Mouse (Mus musculus): ENCODE measurements around the gene Cdc42se1. TPM values are rescaled to one million over a fixed set of nuclear protein-coding genes. Genes with fewer than 3 reads are reported as not detected.

The Cdc42se1 gene
- polyA plus RNA-seq (2015; fragmentation: Nextera tagmentation; extraction: Ambion mirVana) = 92.3 and 96.3 TPM in 2 replicates

GRCm38 (mm10) chr3:95228148-95228893 lies at the start of gene Cdc42se1:
TSS of gene Cdc42se1 (plus strand) at chr3:95228732.
- H3K4me1 ChIP-seq = peaks cover 57% of the 10 kb centered on the region
- H3K27me3 ChIP-seq = no peaks in the 10 kb centered on the region
- peaks cover 43% of the 10 kb centered on the region for H3K36me3 ChIP-seq (ENCODE audit: poor library complexity, severe bottlenecking)
- no peaks in the 10 kb centered on the region for H3K9me3 ChIP-seq (replicated peaks)
- H3K4me3 ChIP-seq = peak within 1 kb of the TSS; percentile 90
- peak within 1 kb of the TSS; percentile 96 for H3K27ac ChIP-seq
- ATAC-seq = peak; percentile 92
- under 1% methylated on average over 64 of the region's 64 CpGs for WGBS
- H3K4me2 ChIP-seq = peak within 1 kb of the TSS; percentile 94
- peak within 1 kb of the TSS; percentile 97 for H3K9ac ChIP-seq

DNA sequence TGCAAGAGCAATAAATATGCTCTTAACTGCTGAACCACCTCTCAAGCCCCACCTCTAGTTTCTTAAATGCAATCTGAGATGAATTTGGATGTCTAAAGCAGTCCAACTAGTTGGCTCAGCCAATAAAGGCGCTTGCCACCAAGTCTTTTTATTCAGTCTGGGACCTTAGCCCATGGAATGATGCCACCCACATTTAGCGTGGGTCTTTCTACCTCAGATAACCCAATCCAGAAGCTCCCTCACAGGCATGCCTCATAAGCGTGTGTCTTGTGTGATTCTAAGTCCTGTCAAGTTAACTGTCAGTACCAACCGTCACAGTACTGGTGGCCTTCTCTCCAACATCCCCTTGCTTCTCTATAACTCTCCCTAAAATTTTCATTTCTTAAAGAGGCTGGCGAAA lies 49.6 kb upstream of the Cdc42se1 start:
- Histone ChIP-seq H3K27me3 (peaks cover 5% of the 10 kb centered on the region), H3K27ac (no peak overlapping the region), H3K4me1 (peaks cover 2% of the 10 kb centered on the region; the same call in 1 of the 2 replicates), H3K9ac (no peak overlapping the region), H3K4me3 (no peak overlapping the region), H3K36me3 (ENCODE audit: poor library complexity, severe bottlenecking) (peaks cover 9% of the 10 kb centered on the region), H3K4me2 (no peak overlapping the region), H3K9me3 (replicated peaks) (no peaks in the 10 kb centered on the region)
- no peak for ATAC-seq
- 85% methylated on average over 5 of the region's 5 CpGs for WGBS

GRCm38 (mm10) chr3:95179890-95180289 lies 48.6 kb upstream of the Cdc42se1 start:
- H3K9me3 ChIP-seq (replicated peaks) = no peaks in the 10 kb centered on the region
- H3K4me1 ChIP-seq = no peaks in the 10 kb centered on the region
- 75% methylated on average over 3 of the region's 3 CpGs for WGBS
- no peak for ATAC-seq
- H3K27ac ChIP-seq = no peak overlapping the region
- 0 out of 2 replicates have a peak, but pooled peaks cover 3% of the 10 kb centered on the region for H3K27me3 ChIP-seq
- no peak overlapping the region for H3K4me3 ChIP-seq
- H3K4me2 ChIP-seq = no peak overlapping the region
- peaks cover 18% of the 10 kb centered on the region for H3K36me3 ChIP-seq (ENCODE audit: poor library complexity, severe bottlenecking)
- no peak overlapping the region for H3K9ac ChIP-seq

DNA sequence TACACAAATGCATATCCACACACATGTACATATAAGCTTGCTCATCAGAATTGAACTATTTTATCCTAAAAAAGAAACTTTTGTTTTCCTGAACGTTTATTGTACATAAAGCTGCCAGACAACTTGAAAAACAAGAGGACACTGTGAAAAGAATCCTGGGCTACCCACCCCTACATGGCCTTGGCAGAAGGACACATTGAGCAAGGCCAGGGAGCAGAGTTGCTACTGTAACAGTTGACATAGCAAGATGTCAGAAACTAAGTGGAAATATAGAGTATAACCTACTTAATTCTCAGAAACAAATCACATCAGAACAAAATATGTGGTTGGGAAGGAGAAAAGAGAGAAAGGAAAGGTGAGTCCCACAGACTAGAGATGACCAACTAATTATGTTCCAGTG lies 46.7 kb upstream of the Cdc42se1 start:
- ATAC-seq = no peak

DNA sequence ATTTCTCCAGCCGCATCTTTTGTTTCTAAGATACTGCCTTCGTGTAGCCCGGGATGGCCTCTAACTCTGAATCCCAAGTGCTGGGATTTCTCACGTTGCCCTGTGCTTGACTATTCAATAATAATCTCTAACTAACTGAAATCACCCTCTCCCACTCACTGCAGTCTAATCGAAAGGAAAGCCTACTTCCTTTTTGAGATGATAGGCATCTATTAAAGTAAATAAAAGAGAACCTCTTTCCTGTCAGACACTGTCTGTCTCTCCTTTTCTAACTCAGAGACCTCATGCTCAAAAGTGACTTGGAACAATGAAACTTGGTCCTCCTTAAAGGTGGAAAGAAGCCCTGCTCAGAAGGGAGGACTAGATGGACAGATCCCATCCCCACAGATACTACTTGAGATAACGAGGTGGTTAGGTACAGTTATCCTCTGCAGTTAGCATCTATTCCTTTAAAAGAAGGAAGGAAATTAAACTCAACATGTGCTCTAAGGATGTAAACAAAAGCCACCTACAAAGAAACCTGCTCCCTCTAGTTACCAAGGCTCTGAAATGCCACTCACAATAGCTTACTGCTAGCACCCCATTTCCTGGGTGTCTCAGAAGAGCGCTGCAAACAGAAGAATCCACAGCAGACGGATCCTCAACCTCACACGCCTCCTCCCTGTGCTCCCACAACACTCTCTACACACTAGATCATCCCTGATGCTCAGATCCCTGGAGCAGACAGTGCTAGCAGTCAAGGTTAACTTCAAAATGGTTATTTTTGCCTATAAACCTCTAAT lies 43.5 kb upstream of the Cdc42se1 start:
- 87% methylated on average over 9 of the region's 9 CpGs for whole genome bisulfite sequencing
- no peak overlapping the region for H3K4me2 ChIP-seq
- no peak overlapping the region for H3K27ac ChIP-seq
- H3K9ac ChIP-seq = no peak overlapping the region
- no peak for ATAC-seq
- H3K36me3 ChIP-seq (ENCODE audit: poor library complexity, severe bottlenecking) = peaks cover 65% of the 10 kb centered on the region
- H3K9me3 ChIP-seq (replicated peaks) = no peaks in the 10 kb centered on the region
- no peaks in the 10 kb centered on the region for H3K27me3 ChIP-seq
- no peaks in the 10 kb centered on the region for H3K4me1 ChIP-seq
- H3K4me3 ChIP-seq = no peak overlapping the region

More for the DNA sequence above, 46.7 kb upstream of the Cdc42se1 start:
- 59% methylated on average over 1 of the region's 1 CpGs for WGBS
- Histone ChIP-seq H3K27me3 (no peaks in the 10 kb centered on the region), H3K4me2 (no peak overlapping the region), H3K9me3 (replicated peaks) (no peaks in the 10 kb centered on the region), H3K9ac (no peak overlapping the region), H3K4me3 (no peak overlapping the region), H3K27ac (no peak overlapping the region), H3K36me3 (ENCODE audit: poor library complexity, severe bottlenecking) (peaks cover 34% of the 10 kb centered on the region), H3K4me1 (no peaks in the 10 kb centered on the region)

GRCm38 (mm10) chr3:95186100-95186499 lies 42.4 kb upstream of the Cdc42se1 start:
- no peak overlapping the region for H3K4me3 ChIP-seq
- 97% methylated on average over 2 of the region's 2 CpGs for WGBS
- no peaks in the 10 kb centered on the region for H3K4me1 ChIP-seq
- peaks cover 72% of the 10 kb centered on the region for H3K36me3 ChIP-seq (ENCODE audit: poor library complexity, severe bottlenecking)
- H3K27ac ChIP-seq = no peak overlapping the region
- no peaks in the 10 kb centered on the region for H3K27me3 ChIP-seq
- ATAC-seq = no peak
- no peaks in the 10 kb centered on the region for H3K9me3 ChIP-seq (replicated peaks)
- H3K9ac ChIP-seq = no peak overlapping the region
- H3K4me2 ChIP-seq = no peak overlapping the region

DNA sequence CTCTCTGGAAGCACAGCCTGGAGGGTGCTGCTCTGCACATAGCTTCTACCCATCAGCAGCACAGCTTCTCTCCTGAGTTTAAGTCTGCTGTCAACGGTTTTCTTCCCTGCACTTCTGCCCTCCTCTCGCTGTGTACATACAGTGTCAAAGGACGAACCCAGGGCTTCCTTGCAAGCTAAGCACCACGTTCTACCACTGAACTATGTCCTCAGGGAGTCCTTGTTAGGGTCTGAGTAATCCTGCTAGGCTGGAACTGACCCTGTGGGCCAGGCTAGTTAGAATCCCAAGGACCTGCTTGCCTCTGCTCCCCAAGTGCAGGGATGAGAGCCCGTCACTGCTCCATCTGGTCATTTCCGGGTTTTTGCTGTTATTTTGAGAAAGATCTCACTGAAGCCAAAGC lies 41.6 kb upstream of the Cdc42se1 start:
- H3K4me1 ChIP-seq = no peaks in the 10 kb centered on the region
- H3K36me3 ChIP-seq (ENCODE audit: poor library complexity, severe bottlenecking) = peaks cover 74% of the 10 kb centered on the region
- no peak overlapping the region for H3K4me2 ChIP-seq
- no peak overlapping the region for H3K9ac ChIP-seq
- no peaks in the 10 kb centered on the region for H3K27me3 ChIP-seq
- ATAC-seq = no peak
- WGBS = 91% methylated on average over 6 of the region's 6 CpGs
- H3K4me3 ChIP-seq = no peak overlapping the region
- H3K27ac ChIP-seq = no peak overlapping the region
- no peaks in the 10 kb centered on the region for H3K9me3 ChIP-seq (replicated peaks)

- no peak for ATAC-seq
- Histone ChIP-seq H3K27ac (no peak overlapping the region), H3K36me3 (ENCODE audit: poor library complexity, severe bottlenecking) (peaks cover 75% of the 10 kb centered on the region), H3K9ac (no peak overlapping the region), H3K4me3 (no peak overlapping the region), H3K27me3 (no peaks in the 10 kb centered on the region), H3K4me2 (no peak overlapping the region), H3K4me1 (no peaks in the 10 kb centered on the region), H3K9me3 (replicated peaks) (no peaks in the 10 kb centered on the region)
- WGBS = 86% methylated on average over 6 of the region's 6 CpGs
Observed at GRCm38 (mm10) chr3:95194721-95195135, 33.8 kb upstream of the Cdc42se1 start.

- Histone ChIP-seq H3K4me3 (no peak overlapping the region), H3K9me3 (replicated peaks) (no peaks in the 10 kb centered on the region), H3K4me2 (no peak overlapping the region), H3K36me3 (ENCODE audit: poor library complexity, severe bottlenecking) (peaks cover 77% of the 10 kb centered on the region), H3K4me1 (no peaks in the 10 kb centered on the region), H3K27me3 (no peaks in the 10 kb centered on the region), H3K27ac (no peak overlapping the region), H3K9ac (no peak overlapping the region)
- no peak for ATAC-seq
- 89% methylated on average over 2 of the region's 2 CpGs for WGBS
Observed at GRCm38 (mm10) chr3:95195772-95196171, 32.8 kb upstream of the Cdc42se1 start.

- no peak for ATAC-seq
- Histone ChIP-seq H3K36me3 (ENCODE audit: poor library complexity, severe bottlenecking) (peaks cover 89% of the 10 kb centered on the region), H3K9me3 (replicated peaks) (no peaks in the 10 kb centered on the region)
Observed at GRCm38 (mm10) chr3:95199101-95199500, 29.4 kb upstream of the Cdc42se1 start.

GRCm38 (mm10) chr3:95200132-95200531 lies 28.4 kb upstream of the Cdc42se1 start:
- no peak overlapping the region for H3K9ac ChIP-seq
- H3K4me3 ChIP-seq = no peak overlapping the region
- H3K27ac ChIP-seq = no peak overlapping the region
- H3K36me3 ChIP-seq (ENCODE audit: poor library complexity, severe bottlenecking) = peaks cover 91% of the 10 kb centered on the region
- no peaks in the 10 kb centered on the region for H3K4me1 ChIP-seq
- H3K9me3 ChIP-seq (replicated peaks) = no peaks in the 10 kb centered on the region
- H3K27me3 ChIP-seq = no peaks in the 10 kb centered on the region
- 83% methylated on average over 7 of the region's 7 CpGs for WGBS
- no peak overlapping the region for H3K4me2 ChIP-seq
- no peak for ATAC-seq

More at GRCm38 (mm10) chr3:95199101-95199500, 29.4 kb upstream of the Cdc42se1 start:
- H3K9ac ChIP-seq = no peak overlapping the region
- WGBS = 83% methylated on average over 1 of the region's 1 CpGs
- no peaks in the 10 kb centered on the region for H3K4me1 ChIP-seq
- no peaks in the 10 kb centered on the region for H3K27me3 ChIP-seq
- no peak overlapping the region for H3K4me3 ChIP-seq
- no peak overlapping the region for H3K27ac ChIP-seq
- no peak overlapping the region for H3K4me2 ChIP-seq

- no peaks in the 10 kb centered on the region for H3K4me1 ChIP-seq
- peaks cover 91% of the 10 kb centered on the region for H3K36me3 ChIP-seq (ENCODE audit: poor library complexity, severe bottlenecking)
- no peak for ATAC-seq
Observed at GRCm38 (mm10) chr3:95200562-95200961, 28.0 kb upstream of the Cdc42se1 start.

More at GRCm38 (mm10) chr3:95200562-95200961, 28.0 kb upstream of the Cdc42se1 start:
- no peak overlapping the region for H3K4me2 ChIP-seq
- no peak overlapping the region for H3K9ac ChIP-seq
- H3K9me3 ChIP-seq (replicated peaks) = no peaks in the 10 kb centered on the region
- no peak overlapping the region for H3K4me3 ChIP-seq
- no peaks in the 10 kb centered on the region for H3K27me3 ChIP-seq
- 78% methylated on average over 2 of the region's 2 CpGs for WGBS
- no peak overlapping the region for H3K27ac ChIP-seq

Measured in forebrain, embryonic 13.5 days (tissue).